Mouse (Mus musculus) megakaryocyte, adult 5-6 weeks (primary cell): ENCODE measurements around the gene Psmb7. TPM values are rescaled to one million over a fixed set of nuclear protein-coding genes. Genes with fewer than 3 reads are reported as not detected.

Experiments
- ATAC-seq: 2 replicates; pipeline ENCODE4 v1.8.0; 2016; ENCODE audit warnings: mild to moderate bottlenecking, inconsistent platforms; ENCODE audit not compliant: poor library complexity, severe bottlenecking
- total RNA-seq, 2 experiments: library from RNA; stranded (forward) in 1 of 2; stranded (reverse) in 1 of 2; fragments of 153-499, 151-499 nt in 1 of 2; fragments of 221-1000, 200-1000 nt in 1 of 2; gene quantifications; 2 replicates each; pipeline versions ENCODE4 v1.2.3 to v1.2.4; 2015 to 2017

The Psmb7 gene
- 193 and 197 TPM in 2 replicates for total RNA-seq (2015)
- total RNA-seq (2017), result 237 and 268 TPM in 2 replicates

DNA sequence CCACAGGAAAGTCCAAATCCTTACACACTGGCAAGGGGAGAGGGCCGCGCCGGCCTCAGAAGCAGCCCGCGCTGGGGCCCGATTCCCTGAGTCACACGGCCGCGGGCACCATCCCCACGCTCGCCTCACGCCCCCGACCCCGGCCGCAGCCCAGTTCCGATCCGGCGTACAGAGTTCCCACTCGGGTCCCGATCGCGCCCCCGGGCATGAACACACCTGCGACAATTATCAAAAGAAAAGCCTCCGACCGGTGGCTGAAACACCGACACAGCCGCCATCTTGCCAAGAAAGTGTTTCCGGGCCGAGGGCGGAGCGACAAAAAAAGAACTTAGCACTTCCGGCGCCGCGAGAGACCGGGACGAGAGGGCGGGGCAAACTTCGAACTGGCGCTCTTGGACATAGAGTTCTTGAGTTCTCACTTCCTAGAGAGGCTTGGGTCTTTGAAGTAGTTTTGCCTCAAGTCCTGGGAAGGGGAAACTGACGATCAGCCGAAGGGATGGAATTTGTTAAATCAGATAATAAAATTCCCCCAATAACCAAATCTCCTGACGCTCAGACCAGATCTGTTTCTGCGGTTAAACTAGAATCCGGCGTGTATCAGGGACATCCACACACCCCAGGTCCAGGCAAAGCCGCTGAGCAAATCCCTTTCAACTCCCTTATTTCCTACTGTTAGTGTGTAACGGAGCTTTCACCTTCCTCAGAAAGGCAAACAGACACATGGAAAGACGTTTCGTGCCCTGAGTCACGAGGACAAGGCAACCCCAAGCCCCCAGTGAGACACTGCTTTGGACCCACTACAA, at the start of gene Psmb7:
Gene Psmb7 (minus strand): TSS at position 463 of the 803 bp plus-strand sequence.
- ATAC-seq, result peak; percentile 98

DNA sequence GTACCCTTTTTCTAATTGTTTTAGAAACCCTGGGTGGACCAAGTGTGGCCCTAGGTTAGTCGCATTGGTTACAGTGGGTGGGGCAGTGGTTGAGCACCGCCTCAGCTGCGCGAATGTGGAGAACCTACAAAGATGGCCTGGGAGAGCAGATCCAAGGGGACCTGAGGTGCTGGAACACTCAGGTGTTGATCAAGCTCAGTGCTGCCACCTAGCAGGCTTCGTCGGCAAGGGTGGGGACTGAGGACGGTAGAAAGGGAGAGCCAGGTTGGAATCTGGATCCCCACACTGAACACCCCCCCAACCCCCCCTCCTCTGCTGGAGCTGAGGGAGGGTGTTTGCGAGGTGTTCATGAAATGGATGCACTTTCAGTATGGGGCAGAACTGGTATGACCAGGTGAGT, 47.7 kb upstream of the Psmb7 start:
- no peak for ATAC-seq

DNA sequence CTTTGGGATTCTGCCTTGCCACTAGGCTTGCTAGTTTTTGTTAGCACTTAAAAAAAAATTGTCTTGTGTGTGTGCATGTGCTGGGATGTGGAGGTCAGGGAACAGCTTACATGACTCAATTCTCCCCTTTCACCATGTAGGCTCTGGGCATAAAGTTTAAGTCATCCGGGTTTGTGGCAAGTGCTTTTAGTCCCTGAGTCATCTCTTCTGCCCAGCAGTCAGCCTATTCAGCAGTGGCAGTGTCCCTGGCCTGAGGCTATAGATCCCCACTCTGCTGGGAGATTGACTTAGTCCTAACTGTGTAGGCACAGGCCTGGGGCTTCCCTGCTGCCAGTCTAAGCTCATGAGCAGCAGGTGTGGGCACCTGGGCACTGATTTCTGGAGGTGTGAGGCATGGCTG, 46.0 kb upstream of the Psmb7 start:
- no peak for ATAC-seq

DNA sequence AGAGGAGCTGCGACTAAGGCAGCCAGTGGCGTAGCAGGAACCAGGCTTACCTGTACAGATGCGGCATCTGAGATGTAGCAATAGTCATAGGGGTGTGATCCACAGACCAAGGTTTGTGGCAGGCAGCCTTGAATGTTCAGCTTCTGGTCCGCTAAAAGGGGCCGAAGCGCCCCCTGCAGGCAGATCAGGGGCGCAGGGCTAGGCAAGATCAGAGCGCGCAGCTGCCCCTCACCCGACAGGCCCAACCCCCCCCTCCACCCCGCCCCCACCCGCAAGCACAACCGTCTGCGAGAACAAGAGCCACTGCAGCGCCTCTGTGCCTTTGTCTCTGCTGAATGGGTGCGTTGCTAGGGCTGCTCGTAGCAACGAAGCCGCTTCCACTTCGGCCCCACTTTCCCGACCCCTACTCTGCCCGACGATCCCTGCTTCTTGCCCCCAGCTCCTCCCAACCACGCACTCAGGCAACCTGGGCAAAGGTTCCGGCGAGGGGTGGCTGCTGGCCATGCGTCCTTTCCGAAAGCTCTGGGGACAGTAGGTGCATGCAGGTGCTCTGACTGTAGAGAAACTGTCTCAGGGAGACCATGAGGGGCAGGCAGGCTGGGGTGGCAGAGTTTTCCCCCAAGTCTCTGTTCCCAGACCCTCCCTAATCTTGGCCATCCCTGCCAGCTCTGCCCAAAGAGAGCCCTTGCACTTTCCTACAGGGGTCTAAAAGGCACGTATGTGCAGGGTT, 45.1 kb upstream of the Psmb7 start:
- ATAC-seq, result no peak

DNA sequence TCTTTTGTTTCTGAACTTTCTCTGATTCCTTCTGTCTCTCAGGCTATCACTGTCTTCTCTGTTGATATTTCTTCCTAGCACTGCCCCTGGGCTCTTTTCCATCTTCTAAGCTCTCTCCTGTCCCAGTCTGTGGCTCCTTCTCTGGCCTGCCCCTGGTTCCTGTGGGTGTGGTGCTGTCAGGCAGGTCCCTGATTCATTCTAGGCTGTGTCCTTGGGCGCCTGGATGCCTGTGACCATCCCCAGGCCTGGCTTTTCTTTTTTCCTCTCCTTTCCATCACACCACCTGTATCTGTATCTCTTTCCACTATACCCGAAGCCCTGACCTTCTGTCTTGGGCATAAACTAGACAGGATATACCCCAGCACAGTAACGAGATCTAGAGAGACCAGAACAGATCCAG, 41.9 kb upstream of the Psmb7 start:
- ATAC-seq, result no peak

DNA sequence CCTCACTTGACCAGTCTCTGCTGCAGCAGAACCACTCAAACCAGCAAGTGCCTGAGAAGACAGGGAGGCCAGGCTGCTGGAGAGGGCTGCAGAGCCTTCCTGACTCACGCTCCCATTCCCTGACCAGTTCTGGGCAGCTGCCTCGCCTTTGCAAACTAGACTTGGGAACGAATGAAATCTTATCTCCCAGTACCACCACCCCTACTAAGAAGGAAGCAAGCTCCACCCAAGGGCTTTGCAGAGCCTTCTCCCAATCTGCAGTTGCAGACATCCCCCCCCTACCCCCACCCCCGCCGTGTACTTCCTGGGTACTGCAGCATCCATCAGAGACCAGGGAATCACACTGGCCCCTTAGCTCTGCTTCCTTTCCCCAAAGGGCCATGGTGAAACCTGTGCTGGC, 39.2 kb upstream of the Psmb7 start:
- ATAC-seq, result no peak

DNA sequence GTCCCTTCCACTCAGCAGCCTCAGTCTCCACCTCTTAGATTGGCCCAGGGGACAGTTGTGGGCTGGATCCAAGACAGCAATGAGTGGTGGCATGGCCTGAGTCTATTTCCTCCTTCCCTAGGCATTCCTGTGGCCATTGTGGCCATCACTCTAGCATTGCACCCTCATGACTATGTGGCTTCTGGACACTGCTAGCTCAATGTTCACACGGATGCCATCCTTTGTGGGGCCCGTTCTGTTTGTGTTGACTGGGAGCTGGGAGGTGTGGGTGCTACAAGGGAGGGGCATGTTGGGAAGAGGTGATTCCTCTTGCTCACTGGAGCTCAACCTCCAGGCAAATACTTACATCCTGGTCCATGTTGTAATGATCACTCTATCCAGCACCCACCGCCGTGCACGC, 38.3 kb upstream of the Psmb7 start:
- ATAC-seq, result no peak

DNA sequence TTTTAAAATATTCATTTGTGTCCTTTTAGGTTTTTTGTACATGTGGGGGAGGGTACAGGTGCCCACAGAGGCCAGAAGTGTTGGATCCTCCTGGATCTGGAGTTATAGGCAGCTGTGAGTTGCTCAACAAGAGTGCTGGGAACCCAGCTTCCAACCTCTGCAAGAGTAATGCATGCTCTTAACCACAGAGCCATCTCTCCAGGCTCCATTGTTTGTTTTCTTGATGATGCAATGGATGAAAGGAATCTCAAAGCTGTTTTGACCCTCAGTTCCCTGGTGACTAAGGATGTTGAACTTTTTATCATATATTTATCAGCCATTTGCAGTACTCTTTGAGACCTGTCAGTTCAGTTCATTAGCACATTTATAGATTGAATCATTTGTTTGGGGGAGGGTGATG, 35.1 kb upstream of the Psmb7 start:
- no peak for ATAC-seq

DNA sequence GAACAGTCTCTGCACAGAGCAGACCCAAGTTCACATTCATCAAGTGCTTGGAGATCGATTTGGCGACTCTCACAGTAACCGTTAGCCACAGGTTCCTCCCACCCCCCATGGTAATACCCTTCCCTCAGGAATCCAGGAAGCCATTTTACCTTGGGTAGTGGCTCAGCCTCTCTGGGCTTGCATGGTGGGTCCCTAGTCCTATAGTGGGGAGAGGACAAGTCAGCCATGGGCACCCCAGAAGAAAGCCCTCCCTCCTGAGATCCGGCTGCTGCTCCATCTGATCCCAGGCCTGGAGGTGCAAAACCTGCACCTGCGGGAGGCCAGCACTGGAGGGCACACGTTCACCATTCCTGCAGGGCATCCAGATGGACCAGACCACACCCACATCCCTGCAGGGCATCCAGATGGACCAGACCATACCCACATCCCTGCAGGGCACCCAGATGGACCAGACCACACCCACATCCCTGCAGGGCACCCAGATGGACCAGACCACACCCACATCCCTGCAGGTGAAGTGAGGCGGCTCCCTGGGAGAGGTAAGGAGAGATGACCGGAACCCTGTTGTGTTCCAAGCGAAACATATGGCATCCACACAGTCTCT, 31.6 kb upstream of the Psmb7 start:
- ATAC-seq, result no peak

DNA sequence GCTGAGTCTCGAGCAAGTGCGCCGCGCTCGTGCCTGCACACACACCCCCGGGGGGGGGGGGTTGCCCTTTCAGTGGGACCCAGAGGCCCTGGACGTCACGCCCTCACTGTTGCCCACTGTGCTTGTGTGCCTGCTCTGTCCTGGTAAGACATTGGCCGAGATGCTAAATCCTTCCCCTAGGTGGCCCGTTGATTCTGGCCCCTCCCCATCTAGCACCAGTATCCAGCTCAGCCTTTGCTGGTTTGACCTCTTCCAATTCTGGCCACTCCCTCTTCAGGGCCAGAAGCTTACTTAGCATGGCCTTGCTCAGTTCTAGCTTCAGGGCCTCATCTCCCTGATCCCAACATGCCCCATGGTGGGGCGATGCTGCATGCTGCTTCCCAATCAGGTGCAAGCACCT, 28.6 kb upstream of the Psmb7 start:
- no peak for ATAC-seq

DNA sequence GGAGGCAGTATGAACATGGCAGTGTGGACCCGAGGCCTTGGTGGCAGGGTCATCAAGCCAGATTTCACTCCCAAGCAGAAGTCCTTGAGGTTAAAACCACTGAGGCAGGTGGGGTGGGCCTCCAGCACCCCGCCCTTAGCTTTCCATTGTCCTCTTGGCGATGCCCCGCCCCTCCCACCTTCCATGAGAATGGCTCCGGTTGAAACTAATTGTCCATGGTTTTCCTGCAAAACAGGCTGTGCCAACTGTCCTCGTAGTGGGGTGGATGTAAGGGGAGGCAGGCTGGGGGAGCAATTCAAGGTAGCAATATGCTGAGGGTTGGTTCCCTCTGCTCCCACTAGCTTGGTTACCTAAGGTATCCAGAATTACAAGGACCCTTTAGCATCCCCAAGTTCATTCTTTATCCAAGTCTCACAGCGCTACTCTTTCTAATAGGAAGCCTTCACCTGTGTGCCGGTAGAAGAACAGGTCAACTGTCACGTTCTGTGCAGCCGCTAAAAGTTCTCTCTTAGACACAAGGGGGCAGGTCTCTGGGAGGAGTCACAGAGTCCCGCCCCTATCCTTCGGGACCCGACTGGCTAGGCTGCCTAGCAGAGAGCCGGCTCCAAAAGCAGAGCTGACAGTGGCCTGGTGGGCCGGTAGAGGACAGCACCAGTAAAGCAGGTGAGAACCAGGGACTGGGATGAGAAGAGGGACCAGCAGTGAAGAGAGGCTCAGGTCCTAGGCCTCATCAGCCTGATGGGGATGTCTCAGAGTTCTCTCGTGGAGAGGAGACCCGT, 25.1 kb upstream of the Psmb7 start:
- ATAC-seq, result no peak

DNA sequence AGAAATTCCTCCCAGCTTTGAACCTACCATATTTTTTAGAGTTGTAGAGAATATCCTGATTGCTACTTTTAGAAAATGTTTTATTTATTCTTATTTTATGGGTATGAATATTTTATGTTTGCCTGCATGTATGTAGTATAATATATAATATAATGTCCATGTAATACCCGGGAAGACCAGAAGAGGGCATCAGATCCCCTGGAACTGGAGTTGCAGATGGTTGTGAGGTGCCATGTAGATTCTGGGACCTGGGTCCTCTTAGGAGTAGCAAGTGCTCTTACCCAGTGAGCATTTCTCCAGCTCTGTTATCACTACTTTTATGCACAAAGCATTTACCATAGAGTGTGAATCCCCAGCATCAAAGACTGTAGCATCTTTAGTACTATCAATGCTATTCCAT, 17.5 kb upstream of the Psmb7 start:
- ATAC-seq, result no peak

DNA sequence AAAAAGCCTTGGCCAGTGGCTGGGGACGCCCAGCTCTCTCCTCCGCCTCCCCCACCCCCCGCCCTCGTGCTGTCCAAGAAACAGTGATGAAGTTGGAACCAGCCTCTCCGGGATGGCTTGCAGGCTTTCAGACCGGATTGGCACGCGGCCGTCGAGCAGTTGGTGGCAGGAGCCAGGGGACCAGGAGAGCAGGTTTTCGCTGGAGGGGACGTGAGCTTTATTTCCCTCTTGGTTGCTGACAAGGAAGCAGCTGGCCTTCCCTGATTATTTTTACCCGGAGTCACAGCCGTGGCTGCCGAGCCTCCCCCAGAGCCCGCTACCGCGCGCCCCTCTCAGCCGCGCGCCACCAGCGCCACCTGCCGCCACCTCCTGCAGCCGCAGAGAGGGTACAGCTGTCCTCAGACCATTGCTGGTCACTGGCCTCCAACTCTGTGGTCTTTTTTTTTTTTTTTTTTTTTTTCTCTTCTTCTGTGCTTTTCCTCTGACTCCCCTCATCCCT, 14.5 kb upstream of the Psmb7 start:
- peak; percentile 87 for ATAC-seq

DNA sequence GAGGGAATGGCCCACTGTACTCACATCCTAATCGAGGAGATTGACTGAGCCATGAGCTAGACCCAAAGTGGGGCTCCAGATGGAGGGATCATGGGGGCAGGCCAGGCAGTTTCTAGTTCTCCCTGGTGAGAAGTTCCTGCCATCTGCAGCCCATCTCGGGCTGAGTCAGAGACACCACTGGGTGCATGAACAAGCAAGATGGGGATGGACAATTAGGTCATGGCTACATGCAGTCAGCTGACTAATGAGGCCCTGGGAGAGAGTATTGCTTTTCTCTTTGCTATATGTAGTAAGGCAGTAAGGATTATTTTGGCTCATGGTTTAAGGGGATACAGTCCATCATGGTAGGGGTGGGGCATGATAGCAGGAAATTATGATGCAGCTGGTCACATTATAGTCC, 9.8 kb upstream of the Psmb7 start:
- ATAC-seq, result no peak

DNA sequence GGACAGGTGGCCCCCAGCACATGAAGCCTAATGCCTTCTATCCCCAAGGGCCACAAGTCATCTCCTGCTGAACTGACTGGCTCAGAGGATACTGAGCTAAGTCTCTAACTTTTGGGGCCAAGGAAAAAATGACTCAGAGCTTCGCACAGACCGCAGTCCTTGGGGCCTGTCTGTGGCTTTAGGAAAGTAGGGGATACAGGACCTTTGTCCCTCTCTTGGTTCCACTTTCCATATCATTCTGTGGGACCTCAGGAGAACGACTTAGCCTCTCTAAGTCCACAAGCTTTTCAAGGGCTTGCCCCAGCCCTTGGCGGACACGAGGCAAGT, 9.4 kb upstream of the Psmb7 start:
- ATAC-seq, result no peak

DNA sequence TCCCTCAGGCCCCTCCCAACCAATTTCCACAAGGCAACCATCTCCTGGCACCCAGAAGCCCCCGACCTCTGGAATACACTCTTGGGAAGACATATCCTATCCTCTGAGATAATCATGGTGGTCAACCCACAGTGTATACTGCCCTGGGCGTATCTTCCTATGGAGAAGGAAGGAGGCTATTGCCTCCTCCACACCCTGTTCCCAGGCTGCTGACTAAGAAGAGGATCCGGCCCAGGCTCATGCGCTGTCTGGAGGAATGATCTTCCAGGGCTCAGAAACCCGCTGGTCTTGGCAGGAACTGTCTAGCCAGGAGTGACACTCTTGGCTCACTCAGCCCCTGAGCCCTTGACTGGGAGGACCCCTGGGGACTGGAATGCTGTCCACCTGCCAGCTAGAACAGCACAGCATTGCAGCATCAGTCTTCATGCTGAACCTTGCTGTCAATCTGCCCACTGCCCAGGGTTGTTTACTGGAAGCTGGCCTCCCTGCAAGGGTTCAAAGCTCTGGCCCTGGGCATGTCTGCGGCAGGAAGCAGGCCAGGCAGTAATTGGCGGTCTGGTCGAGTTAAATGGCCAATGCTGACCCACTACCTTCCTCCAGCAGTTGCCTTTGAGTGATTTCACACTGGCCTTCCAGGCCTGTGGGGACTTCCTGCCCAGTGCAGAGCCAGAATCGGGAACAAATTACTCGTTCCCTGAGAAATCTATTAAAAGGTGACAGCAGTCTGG, 8.8 kb upstream of the Psmb7 start:
- ATAC-seq, result no peak

DNA sequence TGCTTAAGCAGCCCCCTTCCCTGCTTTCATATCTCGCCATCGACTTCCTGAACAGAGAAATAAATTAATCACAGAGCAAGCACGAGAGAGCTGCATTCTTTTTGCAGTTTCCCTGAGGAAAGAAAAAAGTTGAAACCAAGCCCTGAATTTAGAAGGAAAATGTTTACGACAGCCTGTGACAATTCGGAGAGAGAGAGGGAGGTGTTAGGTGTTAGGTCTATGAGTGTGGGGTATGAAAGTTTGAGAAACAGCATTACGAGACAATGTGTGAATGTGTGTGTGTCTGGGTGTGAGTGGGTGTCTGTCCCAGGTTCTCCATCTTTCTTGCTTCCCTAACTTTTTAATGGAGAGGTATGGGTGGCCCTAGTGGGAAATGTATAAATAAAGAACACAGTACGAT, 8.2 kb upstream of the Psmb7 start:
- no peak for ATAC-seq

DNA sequence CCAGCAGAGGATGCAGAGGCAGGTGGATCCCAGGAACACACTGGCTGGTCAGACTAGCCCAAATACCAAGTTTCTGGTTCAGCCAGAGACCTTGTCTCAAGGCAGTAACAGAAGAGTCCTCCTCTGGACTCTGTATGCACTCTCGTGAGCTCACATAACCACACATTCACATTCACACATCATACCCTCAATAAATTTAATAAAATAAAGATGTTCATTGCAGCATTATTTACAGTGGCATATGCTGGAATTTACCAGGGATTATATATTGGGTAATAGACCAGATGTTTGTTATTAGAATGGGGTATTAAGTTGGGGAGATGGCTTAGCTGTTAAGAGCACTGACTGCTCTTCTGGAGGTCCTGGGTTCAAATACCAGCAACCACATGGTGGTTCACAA, 6.5 kb upstream of the Psmb7 start:
- ATAC-seq, result no peak

DNA sequence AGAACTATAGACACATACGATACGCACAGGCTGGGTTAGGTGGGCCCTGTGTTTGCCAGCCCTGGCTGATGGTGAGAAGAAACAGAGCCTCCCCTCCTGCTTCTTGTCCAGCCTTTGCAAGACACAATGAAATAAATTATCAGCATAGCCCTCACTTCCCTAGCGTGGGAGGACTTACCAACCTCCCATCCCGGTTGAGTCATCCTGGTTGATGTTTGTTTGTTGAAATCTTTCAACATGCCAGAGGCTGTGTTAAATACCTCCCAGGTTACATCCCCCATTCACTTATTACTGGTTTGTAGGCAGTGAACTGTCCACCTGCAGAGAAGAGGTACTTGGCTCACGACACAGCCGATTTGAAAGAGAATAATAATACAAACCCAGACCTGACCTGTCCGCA, 3.8 kb upstream of the Psmb7 start:
- ATAC-seq, result no peak

DNA sequence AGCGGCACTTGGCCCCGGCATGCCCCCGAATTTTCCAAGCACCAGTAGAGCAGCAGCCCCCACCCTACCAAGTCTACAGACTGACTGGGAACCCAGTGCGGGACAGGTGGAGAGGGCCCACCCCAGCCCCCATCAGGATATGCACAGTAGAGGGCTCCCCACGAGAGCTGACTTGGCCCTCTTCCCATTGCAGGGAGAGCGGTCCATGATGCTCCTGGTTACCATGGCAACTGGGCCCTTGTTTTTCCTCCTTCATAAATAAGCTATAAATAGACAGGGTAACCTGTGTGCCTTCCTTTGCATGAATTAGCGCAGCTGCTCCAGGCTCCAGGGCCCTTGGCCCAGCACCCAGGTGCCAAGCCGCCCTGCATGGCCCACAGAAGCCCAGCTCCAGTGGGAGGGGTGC, 3.3 kb upstream of the Psmb7 start:
- ATAC-seq, result no peak
